Mouse (Mus musculus): ENCODE measurements at regions not wholly inside any gene's neighbourhood (a gene's known extent, or its start where the extent isn't known, plus 50 kb on each side); places are given as distances from the start of the nearest gene placed in this dataset.

DNA sequence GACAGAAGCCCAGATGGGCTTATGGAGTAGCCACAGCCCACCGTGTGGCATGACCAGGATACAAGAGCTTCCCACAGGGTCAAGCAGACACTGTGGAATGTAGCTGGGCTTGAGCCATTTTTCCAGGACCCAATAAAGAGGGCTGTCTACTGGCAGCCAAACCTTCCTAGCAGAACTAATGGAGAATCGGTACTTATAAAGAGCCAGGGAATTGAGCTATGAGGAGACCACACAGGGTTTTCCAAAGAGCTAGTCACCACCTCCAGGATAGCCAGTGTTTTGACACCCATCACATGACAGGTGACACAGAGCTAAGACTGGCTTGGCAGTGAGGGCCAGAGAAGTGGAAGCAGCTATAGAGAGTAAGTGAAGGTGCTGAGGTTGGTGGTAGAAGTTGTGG lies 149.9 kb downstream of the Map2k4 start:
- peak in 1 of 2 experiments; percentile 10 for DNase-seq

DNA sequence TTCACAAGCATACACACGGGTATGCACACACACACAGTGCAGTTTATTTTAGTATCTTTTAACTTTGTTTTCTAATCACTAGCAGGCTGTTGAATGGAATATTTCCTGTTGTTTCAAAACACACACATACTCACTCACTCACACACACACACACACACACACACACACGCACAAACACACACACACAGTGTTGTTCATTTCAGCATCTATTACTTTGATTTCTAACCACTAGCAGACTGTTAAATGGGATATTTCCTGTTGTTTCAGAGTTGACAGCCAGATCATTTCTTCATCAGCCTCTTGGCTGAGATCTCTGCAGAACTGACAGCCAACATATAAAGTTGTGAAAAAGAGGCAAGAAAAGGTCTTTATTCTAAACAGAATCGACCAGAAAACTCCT lies 150.9 kb downstream of the Map2k4 start:
- DNase-seq = no peak

DNA sequence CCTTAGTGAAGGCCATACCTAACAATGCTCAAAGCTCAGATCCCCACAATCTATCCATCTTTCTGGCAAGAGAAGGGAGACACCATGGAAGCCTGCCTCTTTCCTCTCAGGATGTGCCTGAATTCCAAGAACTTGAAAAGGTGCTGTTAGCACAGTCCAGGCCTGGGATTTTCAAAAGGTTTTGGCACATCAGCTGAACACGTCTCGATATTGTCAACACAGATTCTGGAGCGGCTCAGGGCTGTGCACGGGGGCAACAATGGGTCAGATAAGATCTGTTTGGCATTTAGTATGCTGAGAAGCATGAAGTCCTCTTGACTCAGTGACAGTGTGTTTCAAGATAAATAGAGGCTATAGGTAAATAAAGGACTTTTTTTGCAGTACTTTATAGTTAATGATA lies 152.8 kb downstream of the Map2k4 start:
- no peak for DNase-seq

DNA sequence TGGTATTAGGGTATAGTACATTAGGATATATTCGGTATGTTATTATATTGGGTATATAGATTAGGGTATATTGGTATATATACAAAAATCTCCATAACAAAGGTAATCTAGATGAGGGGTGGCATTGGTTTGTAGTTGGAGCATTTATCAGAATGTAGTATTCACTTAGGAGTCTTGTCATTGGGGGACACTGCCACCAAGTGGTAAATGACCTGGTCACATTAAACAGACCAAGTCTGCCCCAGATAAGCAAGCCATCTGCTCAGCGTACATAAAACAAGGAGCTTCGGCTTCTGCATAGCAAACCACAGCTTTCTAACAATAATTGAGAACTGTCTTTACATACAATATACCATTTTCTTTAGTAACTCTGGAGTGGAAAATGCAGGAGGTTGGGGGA lies 156.9 kb downstream of the Map2k4 start:
- DNase-seq = peak; percentile 87 to 88

DNA sequence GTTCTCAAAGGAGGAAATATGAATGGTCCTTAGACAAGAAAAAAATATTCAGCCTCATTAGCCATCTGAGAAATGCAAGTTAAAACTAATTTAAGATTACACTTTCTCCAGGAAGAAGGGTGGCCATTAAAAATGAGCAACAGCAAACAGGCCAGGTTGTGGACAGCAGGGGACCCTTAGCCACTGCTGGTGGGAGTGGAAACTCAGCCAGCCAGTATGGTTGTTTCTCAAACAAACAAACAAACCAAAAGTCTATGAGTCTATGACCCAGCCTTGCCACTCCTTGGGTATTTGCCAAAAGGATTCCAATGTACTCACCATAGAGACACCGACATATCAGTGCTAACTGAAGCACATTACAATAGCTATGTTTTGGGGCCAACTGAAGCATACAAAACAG lies 157.7 kb downstream of the Map2k4 start:
- DNase-seq = peak; percentile 59 to 68

DNA sequence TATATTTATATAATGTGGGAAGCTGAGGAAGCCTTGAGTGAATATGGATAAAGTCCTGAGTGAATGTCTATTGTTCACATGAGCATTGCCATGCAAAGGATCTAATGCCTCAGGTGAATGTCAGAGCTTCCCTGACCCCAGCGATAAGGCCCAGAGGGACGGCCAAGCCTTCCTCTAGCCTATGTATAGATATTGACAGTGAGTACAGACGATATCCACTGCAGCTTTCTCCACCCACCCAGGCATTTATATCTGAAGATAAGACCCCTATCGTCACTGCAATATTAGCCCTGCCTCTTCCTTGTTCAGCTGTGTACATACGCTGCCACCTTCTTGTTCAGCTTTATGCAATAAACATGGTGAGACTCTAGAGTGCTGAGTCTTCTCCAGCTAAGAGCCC lies 158.8 kb downstream of the Map2k4 start:
- DNase-seq = no peak

DNA sequence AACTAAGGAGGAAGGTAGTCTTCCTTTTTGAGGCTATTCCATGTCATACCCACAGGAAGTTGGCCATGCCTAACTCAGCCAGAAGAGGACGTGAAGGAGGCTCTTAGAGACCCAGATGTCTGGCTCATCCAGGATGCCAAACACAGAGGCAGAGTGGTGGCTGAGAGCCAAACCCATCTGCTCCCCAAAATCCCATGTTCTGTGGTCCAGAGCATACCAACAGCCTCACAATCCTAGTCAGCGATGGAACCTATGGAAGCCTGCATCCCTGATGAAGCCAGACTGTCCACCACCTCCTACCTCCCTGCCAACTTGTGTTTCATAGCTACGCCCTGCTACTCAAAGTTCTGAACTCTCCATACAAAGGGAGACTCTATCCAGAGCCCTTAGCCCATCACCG lies 169.1 kb downstream of the Map2k4 start:
- DNase-seq = no peak

DNA sequence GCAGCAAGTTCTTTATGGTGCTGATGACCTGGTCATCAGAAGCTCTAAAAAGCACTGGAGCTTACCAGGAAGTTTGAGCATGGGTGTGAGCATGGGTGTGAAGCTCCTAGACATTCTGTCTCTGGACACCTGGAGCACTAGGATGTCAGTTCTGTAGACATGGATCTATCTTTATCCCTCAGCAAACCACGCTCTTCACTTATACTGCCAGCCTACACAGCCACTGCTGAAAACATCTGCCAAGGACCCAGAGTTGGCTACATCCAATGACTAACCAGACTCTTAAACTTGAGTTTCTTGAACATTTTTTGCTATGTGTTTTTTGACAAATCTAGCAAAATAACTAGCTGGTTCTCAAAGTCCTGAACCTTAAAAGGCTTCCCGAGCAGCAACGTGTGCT lies 177.6 kb downstream of the Map2k4 start:
- DNase-seq = no peak

DNA sequence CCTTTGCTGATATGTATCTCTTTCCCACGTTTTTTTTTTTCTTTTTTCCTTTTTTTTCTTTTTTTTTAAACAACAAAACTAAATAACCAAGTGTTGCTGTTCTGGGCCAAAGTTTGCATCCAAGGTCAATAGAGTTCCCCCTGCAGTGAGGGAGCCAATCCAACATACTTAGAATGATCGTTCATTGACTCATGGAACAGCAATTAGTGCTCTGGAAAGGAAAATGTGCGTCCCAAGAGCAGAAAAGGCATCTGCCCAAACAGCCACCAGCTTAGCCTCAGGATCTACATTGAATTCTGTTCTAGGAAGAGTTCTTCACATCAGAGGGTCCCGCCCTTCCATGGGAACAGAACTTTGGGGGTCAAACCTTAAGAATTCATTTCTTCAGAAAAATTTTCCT lies 179.0 kb downstream of the Map2k4 start:
- DNase-seq = no peak

DNA sequence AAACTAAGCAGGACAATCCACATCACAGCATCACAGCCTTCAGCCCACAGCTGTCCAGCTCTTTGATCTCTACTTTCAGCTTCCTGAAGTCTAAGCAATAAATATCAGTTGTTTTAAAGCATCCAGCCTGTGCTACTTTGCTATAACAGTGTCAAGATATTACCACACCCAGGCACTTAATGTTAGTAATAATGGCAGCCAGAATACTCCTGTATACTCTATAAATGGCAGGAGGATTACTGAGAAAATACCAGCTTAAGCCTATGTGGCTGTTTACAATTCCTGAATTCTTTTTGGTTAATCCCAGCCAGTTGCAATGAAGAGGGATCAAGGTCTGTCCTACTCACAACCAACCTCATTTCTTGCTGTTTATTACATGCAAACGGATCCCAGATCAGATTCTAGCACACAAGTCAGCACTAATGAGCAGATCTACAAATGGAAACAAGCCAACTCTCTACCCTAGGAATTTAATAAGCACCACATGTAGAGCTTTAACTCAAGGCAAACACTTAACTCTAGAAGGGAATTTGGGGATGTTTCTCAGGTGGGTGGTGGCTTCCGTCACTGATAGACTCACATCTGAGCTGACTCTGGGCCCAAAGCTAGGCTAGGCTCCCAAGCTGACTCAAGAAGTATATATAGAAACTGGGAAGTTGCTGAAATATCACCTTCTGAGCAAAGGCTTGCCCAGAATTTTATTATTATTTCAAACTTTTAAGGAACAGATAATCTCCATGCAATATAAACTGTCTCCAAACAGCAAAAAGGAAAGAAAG lies 190.6 kb downstream of the Map2k4 start:
- DNase-seq = no peak

DNA sequence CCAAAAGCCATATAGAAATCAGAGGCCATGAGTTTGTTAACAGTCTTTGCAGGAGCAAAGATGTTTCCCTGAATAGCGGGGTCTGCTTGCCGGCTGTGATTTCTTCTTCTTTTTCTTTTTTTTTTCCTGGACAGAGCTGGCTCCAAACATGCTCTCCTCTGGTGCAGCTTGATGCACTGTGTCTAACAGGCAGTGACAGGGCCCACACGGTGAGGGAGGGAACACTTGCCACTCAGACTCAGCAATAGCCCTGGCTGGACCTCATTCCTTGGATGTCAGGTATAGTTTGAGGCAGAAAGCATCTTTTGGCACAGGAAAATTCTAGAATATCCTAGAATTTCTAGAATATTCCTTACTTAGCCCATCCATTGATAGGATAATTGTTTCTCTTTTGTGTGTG lies 199.6 kb downstream of the Map2k4 start:
- peak; percentile 85 to 92 for DNase-seq

DNA sequence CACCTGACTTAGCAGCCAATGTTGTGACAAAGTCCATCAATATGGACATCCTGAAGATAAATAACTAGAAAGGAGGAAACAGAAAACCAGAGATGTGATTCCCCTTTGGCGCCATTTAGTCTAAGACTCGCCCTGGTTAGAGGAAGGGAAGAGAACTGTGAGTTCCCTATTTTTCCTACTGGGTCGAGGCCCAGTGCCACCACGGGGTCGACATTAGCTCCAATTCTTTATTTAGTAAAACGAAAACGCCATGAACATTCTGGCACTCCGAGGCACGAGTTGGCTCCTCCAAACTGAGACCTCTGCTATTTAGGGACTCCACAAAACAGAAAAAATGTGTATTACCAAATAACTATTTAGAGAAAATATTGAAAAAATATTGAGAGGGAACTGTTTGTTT lies 220.3 kb downstream of the Map2k4 start:
- peak; percentile 62 to 65 for DNase-seq

DNA sequence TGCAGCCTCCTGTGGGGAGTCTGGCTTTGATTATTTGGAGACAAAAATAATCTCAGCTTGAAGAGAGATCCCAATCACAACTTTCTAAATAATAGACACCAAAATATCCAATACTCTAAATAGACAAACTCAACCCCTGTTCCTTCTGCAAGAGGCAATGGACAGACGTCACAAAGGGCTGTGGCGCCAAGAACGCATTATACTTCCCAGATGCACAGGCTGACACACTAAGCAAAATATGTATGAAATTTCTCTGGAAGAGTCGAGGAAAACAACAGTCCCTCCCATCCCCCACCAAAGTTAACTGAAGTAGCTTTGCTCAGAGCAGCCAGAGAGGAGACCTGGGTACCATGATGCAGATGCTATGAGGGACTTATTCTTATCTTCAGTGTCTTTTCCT lies 229.9 kb downstream of the Map2k4 start:
- no peak for DNase-seq

DNA sequence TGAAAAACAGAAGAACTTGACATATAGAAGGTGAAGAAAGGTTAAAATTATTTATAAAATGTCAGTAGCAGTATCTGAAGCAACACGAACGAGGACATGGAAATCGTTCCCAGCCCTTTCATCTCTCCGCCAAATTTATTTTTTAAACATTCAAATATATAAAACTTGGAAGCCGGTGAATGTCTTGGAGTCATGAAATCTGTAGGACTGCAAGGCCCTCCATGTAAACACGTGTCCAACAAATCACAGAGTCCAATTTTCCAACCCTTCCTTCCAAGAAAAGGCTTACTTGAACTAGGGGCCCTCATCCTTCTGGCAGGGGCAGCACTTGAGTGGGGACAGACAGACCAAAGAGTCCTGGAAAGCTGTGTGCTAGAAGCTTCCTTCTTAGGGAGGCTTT lies 237.0 kb downstream of the Map2k4 start:
- DNase-seq = no peak

DNA sequence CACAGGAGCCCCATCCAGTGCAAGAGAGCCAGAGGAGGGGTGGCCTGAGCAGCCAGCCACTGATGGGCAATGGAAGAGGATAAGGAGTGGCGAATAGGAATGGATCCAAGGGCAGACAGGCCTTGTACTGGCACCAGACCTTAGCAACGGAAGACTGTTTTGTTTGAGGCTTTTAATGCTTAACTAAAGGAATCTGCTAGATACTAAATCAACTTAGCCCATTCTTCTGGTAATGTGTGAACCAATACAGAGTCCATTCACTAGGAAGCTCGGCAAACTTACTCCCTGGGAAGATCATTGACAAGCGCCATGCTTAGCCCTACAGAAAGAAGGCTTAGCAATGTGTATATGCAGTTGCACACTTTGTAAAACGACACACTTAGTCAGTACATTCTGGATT lies 243.8 kb downstream of the Map2k4 start:
- no peak for DNase-seq

DNA sequence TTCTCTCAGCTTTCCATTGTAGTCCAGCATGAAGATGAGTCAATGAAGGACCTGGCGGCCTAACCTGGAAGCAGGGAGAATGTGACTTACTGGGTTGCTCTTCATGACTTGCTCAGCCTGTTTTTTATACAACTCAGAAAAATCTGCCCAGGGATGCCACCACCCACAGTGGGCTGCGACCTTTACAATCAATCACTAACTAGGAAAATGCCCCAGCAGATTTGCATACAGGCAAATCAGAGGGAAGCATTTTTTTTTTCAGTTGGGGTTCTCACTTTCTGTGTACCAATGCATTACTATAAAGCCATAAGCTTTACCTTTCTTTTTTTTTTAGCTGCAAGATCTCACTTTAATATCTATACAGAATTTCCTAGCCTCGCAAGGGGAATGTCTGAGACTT lies 244.5 kb downstream of the Map2k4 start:
- DNase-seq = no peak

DNA sequence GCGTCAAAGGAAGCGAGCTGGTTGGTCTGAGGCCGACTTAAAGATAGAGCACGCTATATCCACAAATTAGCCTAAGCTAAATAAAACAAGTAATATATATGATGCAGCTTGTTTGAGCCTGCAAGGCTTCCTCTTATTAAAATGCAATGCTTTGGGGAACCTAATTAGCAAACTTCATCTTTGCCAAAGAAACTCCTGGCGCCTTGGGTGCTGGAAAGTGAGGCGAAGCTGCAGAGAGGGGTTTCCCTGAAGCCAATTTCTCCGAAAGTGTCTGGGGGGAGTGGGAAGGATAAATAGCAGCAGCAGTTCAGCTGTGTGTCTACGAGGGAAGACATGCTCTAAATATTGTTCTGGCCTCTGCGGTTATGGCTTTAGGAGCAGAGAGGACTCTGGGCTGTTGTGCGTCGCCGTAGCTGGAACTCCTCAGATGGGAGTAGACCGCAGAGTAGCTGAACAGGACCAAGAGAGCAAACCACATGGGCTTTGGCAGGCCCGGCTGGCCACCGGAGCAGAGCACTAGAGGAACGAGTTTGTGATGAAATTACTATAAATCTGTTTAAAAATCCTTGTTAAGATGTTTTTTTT lies 251.0 kb downstream of the Map2k4 start:
- DNase-seq = no peak

DNA sequence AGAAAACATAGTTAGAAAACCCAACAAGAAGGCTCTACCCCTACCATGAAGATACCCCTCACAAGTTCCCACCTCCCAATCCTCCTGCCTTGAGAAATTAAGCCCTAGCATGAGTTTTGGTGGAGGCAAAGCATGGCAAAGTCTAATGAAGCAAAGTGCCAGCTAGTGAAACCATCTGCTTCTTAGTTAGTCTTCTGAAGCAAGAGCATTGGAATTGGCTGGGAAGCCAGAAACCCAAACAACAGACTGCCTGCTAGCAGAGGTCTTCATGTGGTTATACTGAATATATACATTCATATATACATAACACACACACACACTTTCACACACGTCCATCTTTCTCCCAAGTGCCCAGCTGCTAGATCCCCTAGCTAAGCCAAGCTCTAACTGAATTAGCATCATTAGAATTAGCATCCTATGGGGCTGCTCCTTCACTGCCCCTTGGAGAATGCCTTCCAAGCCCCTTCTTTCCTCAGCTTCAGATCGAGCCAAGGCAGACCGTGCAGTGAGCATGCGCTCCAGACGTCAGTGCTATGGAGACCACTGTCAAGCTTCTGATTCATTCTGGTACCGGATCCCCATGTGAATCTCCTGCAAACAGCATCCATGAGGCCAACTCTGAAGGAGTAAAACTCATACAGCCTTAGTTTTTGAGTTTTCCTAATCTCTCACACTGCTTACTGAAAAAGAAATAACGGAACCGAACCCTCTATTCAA lies 252.2 kb downstream of the Map2k4 start:
- DNase-seq = no peak

DNA sequence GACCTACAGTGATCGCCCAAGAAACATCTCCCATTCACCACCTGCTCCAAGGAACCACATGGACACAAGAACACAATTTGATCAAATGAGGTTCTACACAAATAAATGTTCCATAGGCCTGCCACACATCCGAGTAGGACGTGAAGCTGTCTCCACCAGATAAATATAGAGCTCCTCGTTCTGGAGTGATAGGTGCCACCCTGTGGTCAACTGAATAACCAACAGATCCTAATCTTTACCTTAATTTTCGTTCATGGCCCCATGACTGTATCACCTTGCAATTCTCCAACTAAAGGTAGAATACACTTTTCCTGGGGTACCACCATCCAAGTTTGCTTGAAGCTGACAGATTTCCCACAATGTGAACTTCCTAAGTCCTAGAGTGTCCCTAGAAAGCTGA lies 257.4 kb downstream of the Map2k4 start:
- DNase-seq = peak; percentile 41 to 42

DNA sequence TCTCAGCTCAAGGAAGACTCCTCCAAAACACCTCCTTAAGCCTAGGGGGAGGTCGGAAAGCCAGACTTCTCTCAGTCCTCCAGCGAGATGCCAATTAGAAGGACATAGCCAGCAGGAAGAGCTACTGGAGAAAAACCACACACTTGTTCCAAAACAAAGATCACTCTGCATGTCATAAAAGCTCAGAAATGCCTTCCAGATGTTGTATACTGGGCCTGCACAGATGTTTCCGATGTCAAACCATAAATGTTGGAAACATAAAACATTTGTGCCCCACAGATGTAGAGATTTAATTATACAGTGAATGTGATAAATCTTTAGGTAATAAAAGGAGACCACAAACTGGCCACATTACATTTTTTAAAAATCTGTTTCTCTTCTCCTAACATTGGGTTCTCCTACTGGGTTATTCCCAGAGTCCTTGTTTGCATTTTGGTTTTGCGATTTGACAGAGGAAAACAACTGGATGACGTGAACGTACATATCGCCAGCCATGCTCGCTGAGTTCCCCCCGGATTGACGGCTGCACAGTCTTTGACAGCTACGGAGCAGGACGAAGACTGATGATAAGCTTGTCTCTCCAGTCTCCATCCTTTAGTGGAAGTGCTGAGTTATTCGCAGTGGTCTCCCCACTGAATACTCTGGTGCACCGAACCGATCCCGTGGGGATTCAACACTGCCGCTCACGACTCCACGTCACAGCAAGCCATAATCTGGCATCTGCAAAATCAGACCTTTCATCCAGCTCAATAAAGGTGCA lies 235.5 kb upstream of the Myocd start:
- DNase-seq = no peak

DNA sequence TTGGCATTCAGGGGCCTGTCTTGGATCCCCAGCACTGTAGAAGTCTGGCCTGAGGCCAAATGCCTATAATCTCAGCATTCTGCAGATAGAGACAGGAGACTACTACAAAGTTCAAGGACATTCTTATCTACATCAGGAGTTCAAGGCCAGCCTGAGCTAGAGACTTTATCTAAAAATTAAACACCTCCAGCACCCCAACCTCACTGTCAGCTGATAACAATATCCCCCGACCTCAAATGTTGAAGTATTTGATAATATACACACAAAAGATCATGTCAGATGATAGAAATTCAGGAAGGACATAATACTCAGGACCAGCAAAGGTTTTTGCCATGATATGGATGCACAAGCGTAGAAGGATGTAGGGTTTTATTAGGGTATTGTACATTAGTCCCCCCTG lies 228.2 kb upstream of the Myocd start:
- DNase-seq = peak in 1 of 2 experiments; percentile 14

DNA sequence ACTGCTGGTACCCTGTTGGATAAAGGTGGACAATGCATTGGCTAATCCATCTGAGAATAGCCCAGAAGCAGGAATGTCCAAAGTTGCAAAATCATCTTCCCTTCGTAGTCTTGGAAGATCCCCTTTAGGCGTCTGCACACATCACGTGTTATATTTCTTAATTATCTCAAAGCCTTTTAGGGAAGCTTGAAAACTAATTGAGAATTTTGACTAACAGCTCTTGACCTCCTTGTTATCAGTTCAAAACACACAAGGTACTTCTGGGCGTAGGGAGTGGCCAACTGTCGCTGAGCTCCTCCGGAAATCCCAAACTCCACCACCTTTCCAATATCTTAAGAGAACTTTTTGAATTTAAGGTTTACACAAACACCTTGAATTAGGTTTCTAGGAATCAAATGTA lies 227.6 kb upstream of the Myocd start:
- DNase-seq = no peak

DNA sequence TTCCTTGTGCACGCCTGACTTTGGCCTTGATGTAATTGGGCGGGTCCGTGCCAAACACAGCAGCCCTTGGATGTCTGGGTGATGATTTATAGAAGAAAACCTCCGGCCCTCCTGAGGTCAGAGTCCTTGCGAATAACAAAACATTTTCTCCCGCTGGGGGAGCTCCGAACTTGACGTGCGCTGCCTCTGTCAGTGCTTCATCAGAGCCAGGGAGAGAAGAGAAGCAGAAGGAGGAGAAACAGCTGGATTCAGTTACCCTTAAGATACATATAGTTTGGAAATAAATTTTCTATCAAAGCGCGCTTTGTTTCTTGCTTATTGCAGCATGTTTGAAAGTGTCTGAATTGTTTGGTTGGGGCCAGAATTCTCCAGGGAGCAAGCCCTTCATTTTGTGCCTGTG lies 225.2 kb upstream of the Myocd start:
- no peak for DNase-seq

DNA sequence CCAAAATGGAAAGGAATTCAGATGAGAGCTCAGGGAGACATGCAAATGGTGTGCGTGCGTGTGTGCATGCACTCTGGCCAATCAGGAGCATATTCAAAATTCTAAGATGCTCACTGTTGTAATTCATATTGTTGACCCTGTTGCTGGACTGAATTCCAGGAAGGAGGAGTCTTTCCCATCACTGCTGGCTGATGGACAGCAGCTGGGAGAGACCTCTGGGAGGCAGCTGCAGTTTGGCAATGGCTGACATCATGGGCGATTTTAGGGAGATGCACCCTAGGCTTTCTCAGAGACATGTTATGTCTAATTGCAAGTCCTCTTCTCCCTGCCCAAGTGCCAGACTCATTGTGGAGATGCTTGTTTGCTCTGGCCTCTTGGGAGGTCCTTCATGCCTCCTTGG lies 220.6 kb upstream of the Myocd start:
- DNase-seq = no peak
